Mouse (Mus musculus): Measurements from ENCODE around the gene Ranbp1. TPM values are rescaled to one million over a fixed set of nuclear protein-coding genes. Genes with fewer than 3 reads are reported as not detected.
"Not testable (repeated sequence)": the region's sequence is repeated elsewhere in the genome, so short reads cannot be mapped to it uniquely, and the experiment has no call there.

The Ranbp1 gene
- polyA plus RNA-seq (2015; fragmentation: Nextera tagmentation; extraction: Ambion mirVana): 236 and 273 TPM in 2 replicates

DNA sequence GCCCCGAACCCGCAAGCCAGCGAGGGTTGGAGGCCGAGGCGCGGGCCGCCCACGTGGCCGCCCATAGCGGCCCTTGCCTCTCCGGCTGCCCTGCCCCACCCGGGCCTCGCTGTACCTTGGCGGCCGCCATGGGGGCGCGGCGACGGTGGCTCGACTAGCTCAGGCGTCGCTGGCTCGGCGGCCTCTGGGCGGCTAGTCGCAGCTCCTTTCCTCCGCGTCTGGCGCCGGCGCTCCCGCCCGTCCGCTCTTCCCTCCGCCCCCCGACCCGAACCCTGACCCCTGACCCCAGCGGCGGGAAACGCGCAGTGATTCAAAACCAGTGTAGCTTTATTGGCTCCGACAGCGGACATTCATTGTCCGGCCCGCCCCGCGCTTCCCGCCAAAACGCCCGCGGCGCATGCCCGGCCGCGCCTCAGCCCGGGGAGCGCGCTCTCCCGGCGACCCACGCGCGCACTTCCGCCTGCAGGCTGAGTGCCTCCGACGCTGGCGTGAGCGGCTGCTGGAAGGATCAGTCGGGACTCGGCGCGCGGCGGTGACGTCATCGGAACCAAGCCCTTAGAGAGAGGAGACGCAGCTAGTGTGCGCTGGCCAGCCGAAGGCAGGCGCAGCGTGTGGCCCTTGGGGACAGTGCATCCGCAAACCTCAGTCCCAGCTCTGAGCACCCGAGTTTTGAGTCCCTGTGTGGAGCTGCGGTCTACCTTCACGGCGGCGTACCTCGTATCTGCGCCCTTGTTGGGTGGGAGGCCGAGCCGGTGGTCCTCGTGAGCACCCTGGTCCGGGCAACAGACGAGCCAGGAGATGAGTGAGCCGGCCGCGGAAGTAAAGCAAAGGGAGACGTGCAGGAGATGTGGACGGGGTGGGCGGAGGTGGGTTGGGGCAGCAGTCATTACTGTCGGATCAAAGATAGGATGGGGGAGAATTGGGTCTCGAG, at the start of gene Ranbp1, which contains the start of gene Trmt2a:
Ranbp1 (minus strand) TSS at position 300 of the 931 bp plus-strand sequence.
Trmt2a (plus strand) TSS at position 247 of the 931 bp plus-strand sequence.
- under 1% methylated on average over 99 of the region's 102 CpGs for WGBS
- 0 out of 2 replicates have a peak, but pooled peaks cover 5% of the 10 kb centered on the region for H3K4me1 ChIP-seq (replicated peaks; ENCODE audit: control insufficient read depth, insufficient read depth)
- TF ChIP-seq EP300 (optimal IDR thresholded peaks at IDR 0.05) (no peak), CTCF (IDR thresholded peaks at IDR 0.05; ENCODE audit: low read depth) (no peak)
- peak within 1 kb of the TSS; percentile 83 for H3K9ac ChIP-seq (ENCODE audit: low read length)
- H3K36me3 ChIP-seq (ENCODE audit: control insufficient read depth, insufficient read depth, low read length): peaks cover 14% of the 10 kb centered on the region; the same call in 1 of the 2 replicates
- peak within 1 kb of the TSS; percentile 93 for H3K4me3 ChIP-seq (ENCODE audit: low read depth, low read length)
- ATAC-seq (ENCODE audit: low FRiP score, low TSS enrichment) (peak; percentile 97), DNase-seq (ENCODE audit: low spot score) (peak; percentile 100)
- H3K27ac ChIP-seq (replicated peaks): peak within 1 kb of the TSS; percentile 87
- no peaks in the 10 kb centered on the region for H3K27me3 ChIP-seq (ENCODE audit: control insufficient read depth, insufficient read depth, low read length)
- H3K9me3 ChIP-seq (ENCODE audit: control insufficient read depth, low read length): no peaks in the 10 kb centered on the region
- peak within 1 kb of the TSS; percentile 87 for H3K4me2 ChIP-seq (replicated peaks; ENCODE audit: low read depth)

DNA sequence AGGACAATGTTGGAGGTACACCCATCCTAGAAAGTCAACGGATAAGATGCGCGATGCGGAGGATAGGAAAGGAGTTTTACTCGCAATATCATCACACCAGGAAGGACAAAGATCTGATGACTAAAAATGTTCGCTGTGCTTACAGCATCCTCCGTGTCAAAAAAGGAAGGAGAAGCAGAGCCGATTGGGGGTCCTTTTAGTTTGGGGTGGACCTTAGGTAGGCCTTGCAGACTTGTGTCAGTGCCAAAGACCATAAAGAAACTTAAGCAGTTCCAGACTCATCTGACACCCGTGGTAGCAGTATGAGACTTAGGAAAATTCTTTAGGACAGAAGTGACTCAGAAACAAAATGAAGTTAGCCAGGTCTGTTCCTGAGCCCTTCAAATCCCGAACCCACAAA, 41.1 kb upstream of the Ranbp1 start:
- not testable (repeated sequence) for H3K27ac ChIP-seq (replicated peaks); DNase-seq (ENCODE audit: low spot score); H3K9me3 ChIP-seq (ENCODE audit: control insufficient read depth, low read length); H3K27me3 ChIP-seq (ENCODE audit: control insufficient read depth, insufficient read depth, low read length); ATAC-seq (ENCODE audit: low FRiP score, low TSS enrichment); H3K36me3 ChIP-seq (ENCODE audit: control insufficient read depth, insufficient read depth, low read length); H3K4me1 ChIP-seq (replicated peaks; ENCODE audit: control insufficient read depth, insufficient read depth); H3K9ac ChIP-seq (ENCODE audit: low read length)
- peak overlapping the region; percentile 77 for H3K4me2 ChIP-seq (replicated peaks; ENCODE audit: low read depth)
- H3K4me3 ChIP-seq (ENCODE audit: low read depth, low read length): peak overlapping the region; percentile 85
- 4% methylated on average over 6 of the region's 10 CpGs for WGBS

DNA sequence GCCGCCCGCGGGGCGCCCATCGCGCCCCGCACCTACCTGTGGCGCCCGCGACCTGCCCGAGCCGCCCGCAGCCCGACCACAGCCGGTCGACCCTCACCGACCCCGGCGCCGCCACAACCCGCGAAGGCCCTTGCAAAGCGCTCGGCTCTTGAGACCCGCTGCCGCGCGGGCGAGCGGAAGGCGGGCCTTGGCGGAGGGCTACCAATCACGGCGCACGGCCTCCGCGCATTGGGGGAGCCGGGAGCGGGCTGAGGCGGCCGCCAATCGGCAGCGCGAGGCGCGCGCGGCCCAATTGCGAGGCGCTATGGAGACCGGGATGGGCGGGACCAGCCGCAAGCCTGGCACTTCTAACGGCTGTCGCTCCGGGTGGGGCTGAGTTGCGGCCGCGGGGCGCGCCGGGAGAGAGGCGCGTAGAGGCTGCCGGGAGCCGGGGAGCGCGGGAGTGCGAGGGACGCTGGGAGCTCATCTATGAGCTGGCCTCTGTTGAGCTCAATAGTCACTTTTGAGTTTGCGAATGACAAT, 40.6 kb upstream of the Ranbp1 start, which contains the start of gene Dgcr8:
Dgcr8 (minus strand) TSS at position 180 of the 522 bp plus-strand sequence.
- no peak for TF ChIP-seq EP300 (optimal IDR thresholded peaks at IDR 0.05)
- no peak for TF ChIP-seq CTCF (IDR thresholded peaks at IDR 0.05; ENCODE audit: low read depth)
- WGBS: 1% methylated on average over 64 of the region's 71 CpGs
- DNase-seq (ENCODE audit: low spot score) (peak; percentile 98), ATAC-seq (ENCODE audit: low FRiP score, low TSS enrichment) (peak; percentile 100)
- Histone ChIP-seq H3K9me3 (ENCODE audit: control insufficient read depth, low read length) (no peaks in the 10 kb centered on the region), H3K9ac (ENCODE audit: low read length) (peak within 1 kb of the TSS; percentile 92), H3K36me3 (ENCODE audit: control insufficient read depth, insufficient read depth, low read length) (peaks cover 3% of the 10 kb centered on the region), H3K4me2 (replicated peaks; ENCODE audit: low read depth) (peak within 1 kb of the TSS; percentile 77), H3K4me1 (replicated peaks; ENCODE audit: control insufficient read depth, insufficient read depth) (peaks cover 6% of the 10 kb centered on the region), H3K27me3 (ENCODE audit: control insufficient read depth, insufficient read depth, low read length) (no peaks in the 10 kb centered on the region), H3K4me3 (ENCODE audit: low read depth, low read length) (peak within 1 kb of the TSS; percentile 85), H3K27ac (replicated peaks) (peak within 1 kb of the TSS; percentile 94)

DNA sequence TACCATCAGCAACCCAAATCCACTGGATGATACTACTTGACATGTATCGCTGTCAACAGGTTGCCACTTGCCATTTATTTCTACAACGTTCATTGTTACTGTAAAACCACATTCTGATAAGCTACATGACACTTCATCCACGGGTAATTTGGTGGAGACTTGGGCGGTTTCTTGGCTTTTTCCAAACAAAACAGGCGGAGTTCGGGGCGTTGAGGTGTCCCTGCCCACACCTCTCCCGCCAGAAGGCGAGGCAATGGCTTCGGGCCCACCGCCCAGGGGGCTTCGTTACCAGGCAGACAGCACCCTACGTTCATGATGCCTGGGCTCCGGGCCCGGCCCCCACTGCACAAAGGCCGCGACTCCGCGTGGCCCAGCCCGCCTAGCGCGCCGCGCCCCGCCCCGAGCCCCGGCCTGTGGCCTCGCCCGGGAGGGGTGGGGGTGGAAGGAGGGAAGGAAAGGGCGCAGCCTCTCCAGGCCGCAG, 40.1 kb upstream of the Ranbp1 start:
- DNase-seq (ENCODE audit: low spot score) (peak; percentile 88), ATAC-seq (ENCODE audit: low FRiP score, low TSS enrichment) (peak; percentile 91)
- peaks cover 6% of the 10 kb centered on the region for H3K4me1 ChIP-seq (replicated peaks; ENCODE audit: control insufficient read depth, insufficient read depth)
- 0% methylated on average over 16 of the region's 31 CpGs for WGBS
- H3K27me3 ChIP-seq (ENCODE audit: control insufficient read depth, insufficient read depth, low read length): no peaks in the 10 kb centered on the region
- TF ChIP-seq CTCF (IDR thresholded peaks at IDR 0.05; ENCODE audit: low read depth): no peak
- no peak for TF ChIP-seq EP300 (optimal IDR thresholded peaks at IDR 0.05)
- peaks cover 9% of the 10 kb centered on the region for H3K36me3 ChIP-seq (ENCODE audit: control insufficient read depth, insufficient read depth, low read length)
- no peaks in the 10 kb centered on the region for H3K9me3 ChIP-seq (ENCODE audit: control insufficient read depth, low read length)
- peak overlapping the region; percentile 85 for H3K4me3 ChIP-seq (ENCODE audit: low read depth, low read length)
- peak overlapping the region; percentile 77 for H3K4me2 ChIP-seq (replicated peaks; ENCODE audit: low read depth)
- peak overlapping the region; percentile 94 for H3K27ac ChIP-seq (replicated peaks)
- H3K9ac ChIP-seq (ENCODE audit: low read length): peak overlapping the region; percentile 92

DNA sequence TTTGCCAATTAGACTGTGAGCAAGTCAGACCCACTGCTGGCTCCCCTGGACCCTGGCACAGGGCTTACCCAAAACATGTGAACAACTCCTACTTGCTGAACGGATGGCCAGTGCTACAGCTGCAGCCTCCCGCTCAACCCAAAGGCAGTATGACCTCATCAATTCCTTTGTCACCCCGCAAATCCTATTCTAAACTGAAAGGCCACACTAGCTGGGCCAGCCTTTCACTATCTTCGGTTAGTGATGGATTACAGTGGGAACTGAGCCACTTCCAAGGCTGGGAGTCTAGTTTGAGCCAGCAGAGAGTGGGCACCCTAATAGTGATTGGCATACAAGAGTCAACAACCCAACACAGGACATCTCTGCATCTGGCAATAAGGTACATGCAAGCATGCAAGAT, 39.6 kb upstream of the Ranbp1 start:
- H3K36me3 ChIP-seq (ENCODE audit: control insufficient read depth, insufficient read depth, low read length): peaks cover 13% of the 10 kb centered on the region
- no peak for TF ChIP-seq CTCF (IDR thresholded peaks at IDR 0.05; ENCODE audit: low read depth)
- TF ChIP-seq EP300 (optimal IDR thresholded peaks at IDR 0.05): no peak
- H3K4me3 ChIP-seq (ENCODE audit: low read depth, low read length): peak overlapping the region; percentile 85
- peak overlapping the region; percentile 94 for H3K27ac ChIP-seq (replicated peaks)
- H3K4me1 ChIP-seq (replicated peaks; ENCODE audit: control insufficient read depth, insufficient read depth): peaks cover 6% of the 10 kb centered on the region
- H3K9ac ChIP-seq (ENCODE audit: low read length): peak overlapping the region; percentile 92
- DNase-seq (ENCODE audit: low spot score) (peak; percentile 31), ATAC-seq (ENCODE audit: low FRiP score, low TSS enrichment) (no peak)
- WGBS: under 1% methylated on average over 4 of the region's 4 CpGs
- H3K4me2 ChIP-seq (replicated peaks; ENCODE audit: low read depth): peak overlapping the region; percentile 77
- no peaks in the 10 kb centered on the region for H3K27me3 ChIP-seq (ENCODE audit: control insufficient read depth, insufficient read depth, low read length)
- H3K9me3 ChIP-seq (ENCODE audit: control insufficient read depth, low read length): no peaks in the 10 kb centered on the region

Measured in stomach, postnatal 0 days (tissue).